Mouse (Mus musculus) lung, embryonic 14.5 days (tissue): ENCODE measurements at regions not wholly inside any gene's neighbourhood (a gene's known extent, or its start where the extent isn't known, plus 50 kb on each side); places are given as distances from the start of the nearest gene placed in this dataset.
"Not testable (repeated sequence)": the region's sequence is repeated elsewhere in the genome, so short reads cannot be mapped to it uniquely, and the experiment has no call there.

Experiments
- ATAC-seq: fragments of 200-750 bp; cut with Nextera tagmentation; 2 replicates; pipeline ENCODE4 v1.8.0; 2017; ENCODE audit warnings: mild to moderate bottlenecking, moderate TSS enrichment, moderate library complexity; ENCODE audit not compliant: insufficient read depth
- DNase-seq: peaks from one replicate; pipeline ENCODE4 v3.0.0-alpha.2; 2015
- H3K27ac ChIP-seq: fragments of 300-500 bp; sonication (generic); 2 replicates; pipeline ENCODE4 v1.5.1; 2014; ENCODE audit warnings: low read depth, mild to moderate bottlenecking, moderate library complexity
- H3K27me3 ChIP-seq: fragments of 300-500 bp; sonication (generic); 2 replicates; pipeline ENCODE4 v1.6.1; 2014; ENCODE audit warnings: low read length, control low read depth; ENCODE audit not compliant: insufficient read depth
- H3K36me3 ChIP-seq: fragments of 300-500 bp; sonication (generic); 2 replicates; pipeline ENCODE4 v1.6.1; 2014; ENCODE audit warnings: control low read depth; ENCODE audit not compliant: insufficient read depth
- H3K4me1 ChIP-seq: fragments of 300-500 bp; sonication (generic); 2 replicates; pipeline ENCODE4 v1.6.1; 2014; ENCODE audit warnings: antibody characterized with exemption, control low read depth; ENCODE audit not compliant: insufficient read depth
- H3K4me2 ChIP-seq: fragments of 300-500 bp; sonication (generic); 2 replicates; pipeline ENCODE4 v1.6.1; 2014; ENCODE audit warnings: mild to moderate bottlenecking
- H3K4me3 ChIP-seq: fragments of 300-500 bp; sonication (generic); 2 replicates; pipeline ENCODE4 v1.5.1; 2014; ENCODE audit warnings: low read depth, low read length
- H3K9ac ChIP-seq: fragments of 300-500 bp; sonication (generic); 2 replicates; pipeline ENCODE4 v1.6.1; 2014
- H3K9me3 ChIP-seq: fragments of 300-500 bp; sonication (generic); 2 replicates; pipeline ENCODE4 v1.6.1; 2016; ENCODE audit warnings: low read depth, low read length, control low read depth
- CTCF ChIP-seq: IDR thresholded peaks from 2 replicates; pipeline ENCODE4 v1.5.1; 2016; ENCODE audit warnings: antibody characterized with exemption, low read depth
- WGBS: fragments of 180-500 bp; shearing (Covaris S2); extraction: QIAGEN DNeasy Blood & Tissue Kit; methylation state at CpG from one replicate; pipeline ENCODE4 v1.1.7; 2014; 5-methylcytosine and 5-hydroxymethylcytosine counted together

GRCm38 (mm10) chr10:114265927-114266326 is 536.2 kb downstream of the Trhde start:
- ATAC-seq: peak; percentile 60; the same call in 1 of the 2 replicates
- Histone ChIP-seq H3K27ac (no peak overlapping the region), H3K9me3 (no peaks in the 10 kb centered on the region), H3K4me2 (no peak overlapping the region), H3K36me3 (no peaks in the 10 kb centered on the region), H3K27me3 (no peaks in the 10 kb centered on the region), H3K4me3 (no peak overlapping the region), H3K4me1 (no peaks in the 10 kb centered on the region), H3K9ac (no peak overlapping the region)
- TF ChIP-seq CTCF: no peak
- peak; percentile 21 for DNase-seq
- 43% methylated on average over 4 of the region's 4 CpGs for WGBS

DNA sequence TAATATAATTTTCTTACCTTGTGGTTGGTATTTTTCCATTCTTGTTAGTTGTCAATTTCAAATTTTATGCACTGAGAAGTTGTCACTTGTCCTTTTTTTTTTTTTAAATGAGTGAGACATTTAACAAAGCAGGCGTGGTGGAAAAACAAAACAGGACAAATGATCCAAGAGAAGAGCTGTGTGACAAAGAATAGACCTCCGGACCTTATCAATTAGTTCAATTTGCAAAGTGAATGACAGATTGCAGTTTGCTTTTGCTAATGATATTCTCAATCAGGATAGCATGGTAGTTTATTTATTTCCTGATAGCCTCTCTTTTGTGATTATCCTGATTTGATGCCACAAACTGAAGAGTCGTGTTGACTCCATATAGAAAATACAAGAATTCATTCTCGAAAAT is 560.5 kb downstream of the Trhde start:
- Histone ChIP-seq H3K9ac (no peak overlapping the region), H3K4me2 (no peak overlapping the region), H3K27me3 (no peaks in the 10 kb centered on the region), H3K4me3 (no peak overlapping the region), H3K4me1 (no peaks in the 10 kb centered on the region), H3K9me3 (no peaks in the 10 kb centered on the region), H3K36me3 (no peaks in the 10 kb centered on the region), H3K27ac (no peak overlapping the region)
- TF ChIP-seq CTCF: no peak
- no peak for DNase-seq
- no peak for ATAC-seq
- WGBS: 63% methylated on average over 4 of the region's 4 CpGs

DNA sequence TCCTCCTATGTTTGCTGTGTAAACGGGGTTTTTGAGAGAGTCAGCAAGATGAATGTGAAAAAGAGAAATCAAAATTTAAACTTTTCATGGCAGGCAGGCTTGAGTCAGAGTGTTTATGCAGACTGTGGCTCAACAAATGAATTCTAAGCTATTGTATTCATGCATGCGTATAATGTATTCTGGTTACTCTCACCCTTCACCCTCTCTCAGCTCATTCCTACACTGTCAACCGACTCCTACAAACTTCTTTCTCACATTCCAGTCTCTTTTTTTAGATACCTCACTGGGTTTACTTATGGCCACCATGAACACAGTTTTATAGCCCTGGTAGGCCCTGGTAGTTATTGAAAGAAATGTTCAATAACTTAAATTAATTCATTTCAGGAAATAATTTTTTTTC is 574.5 kb downstream of the Trhde start:
- Histone ChIP-seq H3K4me2 (no peak overlapping the region), H3K4me1 (no peaks in the 10 kb centered on the region), H3K27me3 (no peaks in the 10 kb centered on the region), H3K27ac (no peak overlapping the region), H3K9me3 (no peaks in the 10 kb centered on the region), H3K36me3 (no peaks in the 10 kb centered on the region), H3K9ac (no peak overlapping the region), H3K4me3 (no peak overlapping the region)
- WGBS: 35% methylated on average over 3 of the region's 3 CpGs
- DNase-seq (no peak), ATAC-seq (no peak)
- no peak for TF ChIP-seq CTCF

- no peak overlapping the region for H3K9ac ChIP-seq
- no peaks in the 10 kb centered on the region for H3K36me3 ChIP-seq
- WGBS: 88% methylated on average over 4 of the region's 4 CpGs
- H3K27me3 ChIP-seq: no peaks in the 10 kb centered on the region
- TF ChIP-seq CTCF: no peak
- H3K27ac ChIP-seq: no peak overlapping the region
- no peaks in the 10 kb centered on the region for H3K4me1 ChIP-seq
- no peak overlapping the region for H3K4me2 ChIP-seq
- no peaks in the 10 kb centered on the region for H3K9me3 ChIP-seq
- no peak overlapping the region for H3K4me3 ChIP-seq
- peak; percentile 1 for DNase-seq
- ATAC-seq: no peak
Measured at GRCm38 (mm10) chr10:114201583-114201982, 600.5 kb downstream of the Trhde start.

GRCm38 (mm10) chr10:114200939-114201338 is 601.2 kb downstream of the Trhde start:
- H3K9me3 ChIP-seq: no peaks in the 10 kb centered on the region
- peak; percentile 0 for DNase-seq
- no peak for TF ChIP-seq CTCF
- H3K4me3 ChIP-seq: no peak overlapping the region
- no peak overlapping the region for H3K9ac ChIP-seq
- WGBS: 68% methylated on average over 2 of the region's 2 CpGs
- no peak for ATAC-seq
- no peaks in the 10 kb centered on the region for H3K36me3 ChIP-seq
- no peaks in the 10 kb centered on the region for H3K27me3 ChIP-seq
- H3K4me1 ChIP-seq: no peaks in the 10 kb centered on the region
- H3K4me2 ChIP-seq: no peak overlapping the region
- H3K27ac ChIP-seq: no peak overlapping the region

DNA sequence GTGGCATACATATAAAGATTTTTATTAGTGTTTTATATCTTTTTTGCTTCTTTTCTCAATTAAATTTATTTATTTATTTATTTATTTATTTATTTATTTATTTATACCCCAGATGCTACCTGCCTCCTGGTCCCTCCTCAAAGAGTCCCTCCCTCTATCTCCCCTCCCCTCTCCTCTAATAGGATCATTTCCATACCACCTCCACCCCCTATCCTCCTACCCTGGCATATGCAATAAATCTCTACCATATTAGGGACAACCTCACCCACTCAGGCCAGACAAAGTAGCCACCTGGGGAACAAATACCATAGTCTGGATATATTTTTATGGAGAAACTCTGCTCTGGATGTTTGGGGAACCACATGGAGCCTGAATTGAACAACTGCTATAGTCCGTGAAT is 615.8 kb downstream of the Trhde start:
- Histone ChIP-seq H3K9me3 (no peaks in the 10 kb centered on the region), H3K9ac (no peak overlapping the region), H3K27ac (no peak overlapping the region), H3K27me3 (no peaks in the 10 kb centered on the region), H3K4me2 (no peak overlapping the region), H3K36me3 (no peaks in the 10 kb centered on the region), H3K4me1 (no peaks in the 10 kb centered on the region), H3K4me3 (no peak overlapping the region)
- TF ChIP-seq CTCF: no peak
- WGBS: 85% methylated on average over 1 of the region's 1 CpGs
- DNase-seq (no peak), ATAC-seq (no peak)

- not testable (repeated sequence) for H3K27me3 ChIP-seq, H3K4me2 ChIP-seq, H3K36me3 ChIP-seq, H3K9me3 ChIP-seq, DNase-seq, H3K4me3 ChIP-seq, H3K27ac ChIP-seq, ATAC-seq, H3K4me1 ChIP-seq, H3K9ac ChIP-seq
- WGBS: 73% methylated on average over 9 of the region's 9 CpGs
Measured at GRCm38 (mm10) chr10:114143345-114143744, 658.8 kb downstream of the Trhde start.

DNA sequence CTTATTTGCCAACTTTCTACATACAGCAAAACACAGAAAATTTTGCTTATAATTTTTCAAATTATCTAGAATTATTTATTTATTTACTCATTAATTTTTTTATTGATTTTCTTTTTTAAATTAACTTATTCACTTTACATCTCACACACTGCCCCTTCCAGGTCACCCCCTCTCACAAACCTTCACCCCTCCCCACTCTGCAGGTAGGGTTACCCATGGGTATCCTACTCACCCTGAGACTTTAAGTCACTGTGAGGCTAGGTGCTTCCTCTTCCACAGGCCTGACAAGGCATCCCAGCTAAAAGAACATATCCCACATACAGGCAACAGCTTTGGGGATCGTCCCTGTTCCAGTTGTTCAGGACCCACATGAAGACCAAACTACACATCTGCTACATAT is 664.2 kb downstream of the Trhde start:
- no peak overlapping the region for H3K4me3 ChIP-seq
- no peaks in the 10 kb centered on the region for H3K9me3 ChIP-seq
- no peak for DNase-seq
- H3K27ac ChIP-seq: no peak overlapping the region
- no peak for ATAC-seq
- no peak overlapping the region for H3K9ac ChIP-seq
- H3K4me2 ChIP-seq: no peak overlapping the region
- no peaks in the 10 kb centered on the region for H3K27me3 ChIP-seq
- 100% methylated on average over 1 of the region's 1 CpGs for WGBS
- no peak for TF ChIP-seq CTCF
- no peaks in the 10 kb centered on the region for H3K36me3 ChIP-seq
- no peaks in the 10 kb centered on the region for H3K4me1 ChIP-seq
